Mouse (Mus musculus) spleen, postnatal 4 days (tissue): ENCODE results near the gene Shank3.

Source experiments
- DNase-seq, 2 experiments: peaks; one replicate each; pipeline ENCODE4 v3.0.0; 2022; ENCODE audit warnings: low spot score in 2 of 2

The Shank3 gene

DNA sequence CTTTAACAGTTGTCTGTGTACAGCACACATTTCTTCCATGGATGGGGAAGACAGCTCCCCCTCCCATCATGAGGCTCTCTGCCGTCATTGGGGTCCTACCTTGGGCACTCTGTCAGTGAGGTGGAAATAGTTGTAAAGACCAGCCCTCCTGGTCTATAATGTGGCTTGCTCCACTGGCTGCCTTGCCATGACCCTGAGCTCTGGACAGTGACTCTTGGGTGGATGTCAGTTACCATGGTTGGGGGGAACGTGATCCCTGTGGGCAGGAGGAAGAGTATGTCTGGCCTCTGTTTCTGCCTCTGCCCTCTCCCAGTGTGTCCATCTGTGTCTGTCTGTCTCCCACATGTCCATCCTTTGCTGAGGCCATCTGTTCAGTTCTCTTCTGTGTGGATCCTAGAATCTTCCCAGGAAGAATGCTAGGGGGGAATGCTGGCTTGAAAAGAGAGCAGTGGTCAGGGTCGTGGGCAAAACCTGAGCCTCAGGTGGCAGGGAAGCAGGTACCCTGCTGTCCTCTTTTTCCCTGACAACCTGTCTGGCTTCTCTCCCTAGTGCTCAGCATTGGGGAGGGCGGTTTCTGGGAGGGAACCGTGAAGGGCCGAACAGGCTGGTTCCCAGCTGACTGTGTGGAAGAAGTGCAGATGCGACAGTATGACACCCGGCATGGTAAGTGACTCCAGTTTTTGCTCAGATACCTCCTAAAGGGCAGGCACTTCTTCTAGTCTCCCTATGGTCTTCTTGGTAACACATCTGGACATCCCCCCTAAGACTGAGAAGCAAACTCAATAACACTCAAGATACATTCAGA, 25.4 kb downstream of the Shank3 start:
- DNase-seq = no peak

DNA sequence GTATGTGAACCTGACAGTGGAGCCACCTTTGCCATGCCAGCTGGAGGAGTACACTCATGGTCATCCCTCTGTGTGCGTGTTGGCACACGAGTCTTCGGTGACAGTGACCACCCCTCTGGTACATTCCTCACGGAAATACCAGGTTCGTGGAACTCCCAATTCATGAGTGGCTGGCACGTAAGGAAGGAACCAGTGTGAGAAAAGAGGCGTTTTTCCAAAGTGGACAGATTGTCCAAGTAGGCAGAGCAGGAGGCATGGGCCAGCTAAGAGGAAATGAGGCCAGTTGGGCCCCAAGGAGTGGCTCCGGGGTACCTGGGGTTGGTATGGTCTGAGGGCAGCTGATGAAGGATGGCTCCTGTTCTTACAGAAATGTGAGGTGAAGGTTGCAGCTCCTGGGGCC, 26.0 kb downstream of the Shank3 start:
- no peak for DNase-seq

DNA sequence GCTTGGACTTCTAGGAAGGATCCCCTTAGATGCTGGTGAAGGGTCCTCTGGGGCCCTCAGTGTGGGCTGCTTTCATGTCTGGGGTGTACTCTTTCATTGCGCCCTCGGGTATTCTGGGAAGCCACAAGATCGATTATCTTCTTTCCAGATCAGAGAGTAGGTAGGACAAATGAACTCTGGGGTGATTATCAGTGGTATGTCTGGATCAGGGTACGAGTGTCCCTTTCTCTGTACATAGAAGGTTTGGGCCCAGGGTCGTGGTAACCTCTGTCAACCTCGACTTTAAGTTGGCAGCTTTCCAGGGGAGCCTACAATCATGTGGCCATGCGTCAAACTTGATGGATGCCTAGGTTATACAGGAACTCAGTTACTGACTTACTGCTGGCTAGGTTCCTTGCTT, 26.5 kb downstream of the Shank3 start:
- DNase-seq = no peak

DNA sequence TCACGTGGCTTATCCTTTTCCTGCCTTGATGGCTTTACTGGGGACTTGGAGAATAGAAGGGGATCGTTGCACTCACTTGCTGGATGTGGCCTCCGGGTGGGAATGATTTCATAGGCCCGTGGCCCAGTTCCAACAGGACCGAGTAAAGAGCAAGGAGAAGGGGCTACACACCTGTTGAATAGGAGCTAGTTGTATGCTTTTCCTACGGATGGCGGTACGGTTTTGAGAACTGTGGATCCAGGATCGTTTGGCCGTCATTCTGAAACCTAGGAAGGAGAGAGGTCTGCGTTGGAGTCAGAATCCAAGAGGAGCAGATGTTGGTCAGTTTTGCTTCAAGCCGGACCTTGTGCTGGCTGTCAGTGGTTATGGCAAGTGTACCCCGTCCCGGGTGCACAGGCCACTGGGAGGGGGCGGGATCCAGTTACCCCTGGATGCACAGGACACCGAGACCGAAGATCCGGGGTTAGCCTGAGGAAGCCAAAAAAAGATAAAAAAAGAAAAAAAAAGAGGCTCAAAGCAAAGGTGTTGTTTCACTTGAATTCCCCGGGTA, 27.4 kb downstream of the Shank3 start:
- DNase-seq = no peak

DNA sequence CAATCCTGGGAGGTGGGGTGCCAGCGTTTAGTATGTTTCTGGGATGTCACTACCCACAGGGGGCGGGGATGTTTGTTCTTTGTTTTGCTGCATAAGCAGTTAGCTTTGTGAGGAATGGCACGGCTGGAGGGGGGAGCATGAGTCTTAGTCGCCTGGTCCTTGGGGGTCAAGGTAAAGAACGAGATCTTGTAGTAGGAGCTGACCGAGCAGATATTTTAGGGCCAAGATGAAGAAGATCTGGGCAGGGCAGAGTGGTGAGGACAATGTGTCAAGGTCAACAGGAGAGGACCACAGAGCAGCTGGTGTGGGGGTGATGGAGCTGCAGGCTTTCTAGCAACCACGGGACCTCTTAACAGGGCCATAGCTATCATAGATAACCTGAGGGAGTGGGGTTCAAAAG, 28.0 kb downstream of the Shank3 start:
- DNase-seq = no peak

DNA sequence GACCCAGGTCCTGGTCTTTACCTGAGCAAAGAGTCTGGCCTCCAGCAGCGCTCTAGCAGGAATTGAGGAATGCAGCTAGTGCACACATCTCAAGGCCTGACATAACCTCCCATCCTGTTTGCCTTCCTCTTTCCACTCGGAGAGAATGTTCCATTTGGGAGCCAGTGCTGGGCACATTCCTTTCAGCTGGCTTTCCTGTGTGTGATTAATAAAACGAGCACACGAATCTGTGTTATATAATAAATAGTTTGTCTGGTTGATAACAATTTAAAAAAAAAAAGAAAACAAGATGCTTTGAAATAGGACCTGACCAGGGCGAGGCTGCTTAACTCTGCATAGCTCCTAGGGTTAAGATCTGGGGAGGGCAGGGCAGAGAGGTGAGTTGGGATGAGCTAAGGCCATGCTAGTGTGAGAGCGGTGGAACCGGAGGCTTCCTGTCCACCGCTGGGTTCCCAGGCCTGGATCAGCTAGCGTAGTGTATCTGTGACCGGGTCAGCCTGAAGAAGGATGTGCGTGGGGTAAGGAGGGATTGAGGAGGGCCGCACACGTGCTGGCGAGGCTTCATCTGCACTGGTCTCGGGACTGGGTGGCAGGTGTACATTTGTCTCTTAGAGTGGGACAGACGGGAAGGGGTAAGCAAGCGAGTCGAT, 28.9 kb downstream of the Shank3 start:
- DNase-seq = no peak

DNA sequence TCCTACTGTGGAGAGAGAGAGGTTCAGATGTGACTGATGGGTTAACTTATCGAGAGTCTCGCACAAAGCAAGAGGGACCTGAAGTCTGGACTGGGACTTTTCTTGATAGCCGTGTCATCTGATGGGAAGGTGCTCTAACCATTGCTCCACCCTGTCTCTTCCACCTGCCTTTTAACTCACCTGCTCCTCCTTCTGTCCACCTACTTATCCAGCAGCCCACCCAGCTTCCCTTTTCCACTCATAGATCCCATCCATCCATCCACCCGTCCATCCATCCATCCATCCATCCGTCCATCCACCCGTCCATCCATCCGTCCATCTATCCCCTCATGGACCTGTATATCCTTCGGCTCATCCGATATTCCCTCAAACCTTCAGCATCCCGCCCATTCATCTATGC, 29.5 kb downstream of the Shank3 start:
- DNase-seq = no peak

DNA sequence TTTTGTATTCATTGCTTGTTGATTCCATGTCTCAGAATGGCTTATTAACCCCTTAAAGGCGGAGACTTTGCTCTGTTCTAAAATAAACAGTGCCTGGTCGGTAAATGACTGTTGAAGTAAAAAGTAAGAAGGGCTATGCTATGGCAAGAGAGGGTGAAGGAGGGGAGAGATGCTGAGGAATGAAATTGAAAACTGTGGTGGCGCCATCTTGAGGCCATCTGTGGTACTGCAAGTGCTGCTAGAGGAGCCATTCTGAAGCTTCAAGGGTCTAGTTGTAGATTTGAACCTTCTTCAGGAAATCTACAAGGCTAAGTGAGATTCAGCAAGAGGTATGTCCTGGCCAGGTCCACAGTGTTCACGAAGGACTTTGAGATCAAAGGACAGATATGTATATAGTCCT, 30.9 kb downstream of the Shank3 start:
- peak; percentile 41 to 82 for DNase-seq

DNA sequence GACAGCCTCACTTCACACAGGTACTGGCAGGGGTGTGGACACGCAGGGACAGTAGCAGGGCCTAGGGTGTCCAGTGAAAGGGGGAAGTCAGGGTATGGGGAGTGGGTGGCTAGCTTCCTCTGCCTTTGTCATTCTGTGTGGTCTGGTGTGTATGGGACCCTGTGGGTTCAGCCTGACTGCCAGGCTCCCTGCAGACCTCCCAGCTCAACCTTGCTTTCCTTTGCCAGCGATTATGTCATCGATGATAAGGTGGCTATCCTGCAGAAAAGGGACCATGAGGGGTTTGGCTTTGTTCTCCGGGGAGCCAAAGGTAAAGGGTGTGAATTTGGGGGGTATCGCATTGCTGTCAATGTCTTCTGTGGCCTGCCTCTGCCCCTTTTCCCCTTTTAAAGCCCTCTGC, 32.0 kb downstream of the Shank3 start:
- DNase-seq = no peak

DNA sequence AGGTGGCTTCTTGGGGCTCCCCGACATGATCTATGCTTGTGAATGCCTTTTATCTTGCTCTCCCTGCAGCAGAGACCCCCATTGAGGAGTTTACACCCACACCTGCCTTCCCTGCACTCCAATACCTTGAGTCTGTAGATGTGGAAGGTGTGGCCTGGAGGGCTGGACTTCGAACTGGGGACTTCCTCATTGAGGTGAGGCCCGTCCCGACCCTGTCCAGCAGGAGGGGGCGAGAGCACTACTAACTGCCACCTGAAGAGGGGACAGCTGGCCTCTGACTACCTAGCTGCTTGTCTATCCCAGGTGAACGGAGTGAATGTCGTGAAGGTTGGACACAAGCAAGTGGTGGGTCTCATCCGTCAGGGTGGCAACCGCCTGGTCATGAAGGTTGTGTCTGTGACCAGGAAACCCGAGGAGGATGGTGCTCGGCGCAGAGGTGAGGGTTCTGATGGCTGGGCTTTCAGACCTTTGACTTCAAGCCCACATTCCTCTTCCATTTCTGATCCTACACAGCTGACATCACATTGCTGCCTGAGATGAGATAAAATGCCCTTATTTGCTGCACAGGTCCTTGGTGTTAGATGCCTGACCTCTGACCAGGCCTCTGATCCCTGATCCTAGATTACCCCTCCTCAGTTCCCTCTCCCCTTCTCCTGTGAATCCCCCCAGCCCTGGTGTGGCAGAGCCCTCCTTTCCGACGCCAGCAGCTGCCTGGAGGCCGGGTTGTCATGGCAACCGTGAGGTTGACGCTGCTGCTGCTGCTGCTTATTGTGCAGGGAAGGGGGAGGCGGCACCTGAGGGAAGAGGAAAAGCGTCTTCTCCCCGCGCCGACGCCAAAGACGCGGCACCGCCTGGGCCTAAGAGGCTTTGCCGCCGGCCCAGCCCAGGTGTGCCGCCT, 32.9 kb downstream of the Shank3 start:
- DNase-seq = no peak

DNA sequence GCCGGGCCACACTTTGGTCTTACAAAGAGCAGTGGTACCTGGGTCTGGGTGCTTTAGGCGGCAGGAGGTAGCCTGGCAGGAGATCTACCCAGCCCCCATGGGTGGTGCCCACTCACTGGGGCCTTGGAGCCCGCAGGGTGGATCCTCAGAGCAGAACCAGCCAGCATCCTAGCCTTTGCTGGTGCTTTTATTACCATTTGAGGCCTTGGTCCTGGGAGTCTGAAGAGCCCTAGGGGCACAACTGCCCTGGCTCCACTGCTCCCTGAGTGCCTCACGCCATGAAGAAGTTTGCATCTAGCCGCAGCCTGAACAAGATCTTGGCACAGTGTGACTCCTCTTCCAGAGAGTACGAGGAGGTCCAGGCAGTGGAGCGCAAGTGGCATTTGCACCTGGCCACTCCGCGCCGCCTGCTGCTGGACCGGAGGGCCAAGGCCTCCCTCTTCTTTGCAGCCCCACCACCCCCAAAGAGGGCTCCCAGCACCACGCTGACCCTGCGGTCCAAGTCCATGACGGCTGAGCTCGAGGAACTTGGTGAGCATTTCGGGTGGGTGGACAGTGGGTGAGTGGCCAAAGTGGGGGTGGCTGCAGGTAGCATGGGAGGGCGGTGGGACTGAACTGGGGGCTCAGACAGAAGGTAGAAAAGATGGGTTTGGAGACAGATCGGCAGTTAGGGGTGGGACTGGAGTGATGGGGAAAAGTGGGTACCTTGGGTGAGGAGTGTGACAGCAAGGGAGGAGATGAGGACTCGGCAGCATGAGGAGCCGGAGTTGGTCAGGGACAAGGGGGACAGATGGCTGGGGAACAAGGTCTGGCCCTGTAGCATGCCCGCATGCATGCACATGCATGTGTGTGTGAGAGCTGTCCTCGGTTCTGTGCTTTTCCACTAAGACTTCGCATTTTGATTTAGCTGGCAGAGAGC, 33.8 kb downstream of the Shank3 start:
- no peak for DNase-seq

DNA sequence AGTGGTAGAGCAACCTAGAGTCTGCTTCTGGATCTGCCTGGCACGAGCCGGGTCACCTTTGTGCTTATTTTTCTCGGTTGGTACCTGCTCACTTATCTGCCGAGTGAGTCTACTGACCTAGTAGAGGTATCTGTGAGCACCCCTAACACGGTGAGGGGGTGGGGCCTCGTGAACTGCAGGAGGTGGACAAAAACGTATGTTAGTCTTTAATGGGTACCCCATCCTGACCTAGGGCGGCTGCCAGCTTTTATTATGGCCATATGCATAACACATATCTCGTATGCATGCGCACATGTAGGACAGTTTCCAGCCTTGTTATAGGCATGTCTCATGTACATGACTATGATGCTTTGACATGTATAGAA, 34.4 kb downstream of the Shank3 start:
- DNase-seq = no peak

DNA sequence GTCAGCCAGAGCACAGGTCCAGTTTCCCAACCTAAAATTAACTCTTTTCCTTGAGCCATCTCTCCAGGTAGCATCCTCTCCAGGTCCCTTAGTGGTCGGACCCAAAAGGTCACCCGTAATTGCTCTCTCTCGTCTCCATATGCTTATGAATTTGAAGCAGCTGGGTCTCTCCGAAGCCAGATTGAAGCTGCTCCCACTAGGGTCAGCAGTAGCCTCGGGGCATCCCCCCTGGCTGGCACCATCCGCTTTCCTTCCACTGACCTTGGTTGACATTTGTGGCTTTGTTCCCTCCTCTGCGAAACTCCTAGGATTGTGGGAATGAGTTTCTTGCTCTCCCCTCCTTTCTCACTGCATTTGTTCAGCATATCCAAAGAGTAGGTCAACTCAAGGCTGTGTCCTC, 44.7 kb downstream of the Shank3 start:
- DNase-seq = no peak

DNA sequence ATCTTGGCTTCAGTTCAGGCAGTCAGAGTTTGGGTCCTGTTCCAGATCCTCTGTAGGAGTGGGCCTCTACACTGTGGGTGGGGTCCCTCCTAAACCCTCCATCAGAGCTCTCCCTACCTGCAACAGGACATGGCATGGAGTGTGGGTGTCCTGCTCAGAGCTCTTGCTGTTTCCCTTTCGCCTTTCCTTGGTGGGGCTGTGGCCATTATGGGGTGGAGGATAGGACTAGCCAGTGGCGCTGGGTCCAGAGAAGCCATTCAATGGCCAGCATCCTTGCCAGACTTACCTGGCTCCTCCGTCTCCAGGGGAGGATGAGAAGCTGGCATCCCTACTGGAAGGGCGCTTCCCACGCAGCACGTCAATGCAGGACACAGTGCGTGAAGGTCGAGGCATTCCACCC, 47.9 kb downstream of the Shank3 start:
- DNase-seq = no peak

DNA sequence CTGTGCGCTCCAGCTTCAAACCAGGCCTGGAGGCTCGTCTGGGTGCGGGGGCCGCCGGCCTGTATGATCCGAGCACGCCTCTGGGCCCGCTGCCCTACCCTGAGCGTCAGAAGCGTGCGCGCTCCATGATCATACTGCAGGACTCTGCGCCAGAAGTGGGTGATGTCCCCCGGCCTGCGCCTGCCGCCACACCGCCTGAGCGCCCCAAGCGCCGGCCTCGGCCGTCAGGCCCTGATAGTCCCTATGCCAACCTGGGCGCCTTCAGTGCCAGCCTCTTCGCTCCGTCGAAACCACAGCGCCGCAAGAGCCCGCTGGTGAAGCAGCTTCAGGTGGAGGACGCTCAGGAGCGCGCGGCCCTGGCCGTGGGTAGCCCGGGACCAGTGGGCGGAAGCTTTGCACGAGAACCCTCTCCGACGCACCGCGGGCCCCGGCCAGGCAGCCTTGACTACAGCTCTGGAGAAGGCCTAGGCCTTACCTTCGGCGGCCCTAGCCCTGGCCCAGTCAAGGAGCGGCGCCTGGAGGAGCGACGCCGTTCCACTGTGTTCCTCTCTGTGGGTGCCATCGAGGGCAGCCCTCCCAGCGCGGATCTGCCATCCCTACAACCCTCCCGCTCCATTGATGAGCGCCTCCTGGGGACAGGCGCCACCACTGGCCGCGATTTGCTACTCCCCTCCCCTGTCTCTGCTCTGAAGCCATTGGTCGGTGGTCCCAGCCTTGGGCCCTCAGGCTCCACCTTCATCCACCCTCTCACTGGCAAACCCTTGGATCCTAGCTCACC, 48.6 kb downstream of the Shank3 start:
- no peak for DNase-seq

DNA sequence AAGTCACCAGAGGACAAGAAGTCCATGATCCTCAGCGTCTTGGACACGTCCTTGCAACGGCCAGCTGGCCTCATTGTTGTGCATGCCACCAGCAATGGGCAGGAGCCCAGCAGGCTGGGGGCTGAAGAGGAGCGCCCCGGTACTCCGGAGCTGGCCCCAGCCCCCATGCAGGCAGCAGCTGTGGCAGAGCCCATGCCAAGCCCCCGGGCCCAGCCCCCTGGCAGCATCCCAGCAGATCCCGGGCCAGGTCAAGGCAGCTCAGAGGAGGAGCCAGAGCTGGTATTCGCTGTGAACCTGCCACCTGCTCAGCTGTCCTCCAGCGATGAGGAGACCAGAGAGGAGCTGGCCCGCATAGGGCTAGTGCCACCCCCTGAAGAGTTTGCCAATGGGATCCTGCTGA, 49.4 kb downstream of the Shank3 start:
- DNase-seq = peak in 1 of 2 experiments; percentile 62

DNA sequence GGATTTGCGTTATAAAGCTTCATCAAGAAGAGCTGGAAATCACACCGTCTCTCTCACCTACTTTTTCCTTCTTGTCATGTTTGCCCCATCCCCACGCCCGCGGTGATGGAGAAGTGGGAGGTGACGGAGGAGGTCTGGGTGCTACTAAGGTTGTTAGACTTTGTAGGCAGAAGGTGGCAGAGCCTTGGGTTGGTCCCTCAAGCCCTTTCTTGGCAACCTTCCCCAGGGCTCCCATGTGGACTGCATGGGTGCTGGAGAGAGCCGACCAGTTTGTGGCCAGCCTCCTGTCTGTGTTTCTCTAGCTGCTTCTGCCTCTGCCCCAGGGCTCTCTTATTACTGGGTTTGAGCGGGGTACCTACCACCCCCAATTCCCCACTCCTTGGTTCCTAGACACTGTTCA, 51.1 kb downstream of the Shank3 start:
- DNase-seq = no peak

DNA sequence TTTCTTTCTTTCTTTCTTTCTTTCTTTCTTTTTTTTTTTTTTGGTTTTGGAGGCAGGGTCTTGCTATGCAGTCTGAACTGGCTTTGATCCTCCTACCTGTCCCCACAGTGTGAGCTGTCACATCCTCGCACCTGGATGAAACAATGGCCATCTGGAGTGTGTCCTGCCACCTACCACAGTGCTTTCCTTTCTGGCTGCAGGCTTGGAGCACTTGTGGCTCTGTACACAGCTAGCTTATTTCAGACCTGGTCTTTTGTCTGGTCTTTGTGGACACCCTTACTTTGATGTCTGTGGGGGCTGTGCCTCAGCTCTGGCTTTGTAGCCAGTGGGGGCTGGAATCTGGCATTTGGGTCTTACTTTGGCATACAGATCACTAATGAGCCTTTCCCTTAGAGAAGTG, 52.3 kb downstream of the Shank3 start:
- DNase-seq = no peak

DNA sequence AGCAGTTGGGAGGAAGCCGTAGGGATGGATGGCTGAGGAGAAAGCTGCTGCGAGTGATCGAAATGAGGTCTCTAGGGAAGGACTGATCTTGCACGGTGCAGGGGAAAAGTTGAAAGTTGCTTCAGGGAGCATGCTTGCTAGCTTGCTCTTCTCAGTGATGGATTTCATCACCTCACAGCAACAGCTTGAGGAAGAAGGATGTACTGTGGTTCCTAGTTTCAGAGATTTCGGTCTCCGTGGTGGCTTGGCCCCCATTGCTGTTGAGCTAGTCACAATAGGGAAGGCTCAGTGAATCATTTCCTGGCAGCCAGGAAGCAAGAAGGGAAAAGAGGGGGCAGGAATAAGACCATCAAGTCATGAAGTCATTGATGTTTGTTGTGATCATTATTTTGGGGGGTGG, 56.2 kb downstream of the Shank3 start:
- no peak for DNase-seq

DNA sequence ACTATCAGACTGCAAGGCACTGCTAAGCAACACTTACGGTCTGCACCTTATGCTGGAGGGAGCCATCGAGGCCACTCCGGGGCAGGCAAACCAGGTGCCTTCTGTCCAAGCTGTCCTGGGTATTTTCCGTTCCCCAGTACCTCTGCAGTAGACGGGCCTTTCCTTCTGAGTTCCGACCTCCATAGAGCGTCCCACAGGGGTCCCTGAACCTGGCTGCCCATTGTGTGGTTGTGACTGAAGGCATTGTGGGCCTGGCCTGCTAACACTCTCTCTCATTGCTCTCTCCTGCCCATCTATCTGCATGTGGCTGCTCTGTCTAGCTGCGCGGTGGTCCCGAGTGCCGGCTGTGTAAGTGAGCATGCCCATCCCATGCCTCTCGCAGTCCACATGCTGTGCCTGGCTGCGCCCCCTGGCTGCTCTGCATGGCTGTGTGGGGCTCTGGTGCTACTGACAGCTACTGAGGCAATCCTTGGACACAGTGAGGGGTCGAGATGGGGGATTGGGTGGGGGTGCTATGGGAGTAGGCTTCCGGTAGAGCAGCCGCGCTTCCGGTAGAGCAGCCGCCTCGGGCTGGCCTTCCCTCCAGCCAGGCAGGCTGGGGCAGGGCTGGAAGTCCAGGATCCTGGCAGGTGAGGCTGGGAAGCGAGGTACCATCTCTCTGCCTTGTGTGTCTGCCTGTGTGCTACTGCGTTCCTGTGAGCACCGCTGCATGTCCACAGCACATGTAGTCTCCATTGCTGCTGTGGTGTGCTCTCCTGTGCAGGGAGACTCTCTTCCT, 57.2 kb downstream of the Shank3 start:
- no peak for DNase-seq
